Mouse (Mus musculus): Measurements from ENCODE around the gene Crebrf.
A peak's percentile ranks its signal among the peaks of the same experiment; 100 is the strongest.

Crebrf gene

DNA sequence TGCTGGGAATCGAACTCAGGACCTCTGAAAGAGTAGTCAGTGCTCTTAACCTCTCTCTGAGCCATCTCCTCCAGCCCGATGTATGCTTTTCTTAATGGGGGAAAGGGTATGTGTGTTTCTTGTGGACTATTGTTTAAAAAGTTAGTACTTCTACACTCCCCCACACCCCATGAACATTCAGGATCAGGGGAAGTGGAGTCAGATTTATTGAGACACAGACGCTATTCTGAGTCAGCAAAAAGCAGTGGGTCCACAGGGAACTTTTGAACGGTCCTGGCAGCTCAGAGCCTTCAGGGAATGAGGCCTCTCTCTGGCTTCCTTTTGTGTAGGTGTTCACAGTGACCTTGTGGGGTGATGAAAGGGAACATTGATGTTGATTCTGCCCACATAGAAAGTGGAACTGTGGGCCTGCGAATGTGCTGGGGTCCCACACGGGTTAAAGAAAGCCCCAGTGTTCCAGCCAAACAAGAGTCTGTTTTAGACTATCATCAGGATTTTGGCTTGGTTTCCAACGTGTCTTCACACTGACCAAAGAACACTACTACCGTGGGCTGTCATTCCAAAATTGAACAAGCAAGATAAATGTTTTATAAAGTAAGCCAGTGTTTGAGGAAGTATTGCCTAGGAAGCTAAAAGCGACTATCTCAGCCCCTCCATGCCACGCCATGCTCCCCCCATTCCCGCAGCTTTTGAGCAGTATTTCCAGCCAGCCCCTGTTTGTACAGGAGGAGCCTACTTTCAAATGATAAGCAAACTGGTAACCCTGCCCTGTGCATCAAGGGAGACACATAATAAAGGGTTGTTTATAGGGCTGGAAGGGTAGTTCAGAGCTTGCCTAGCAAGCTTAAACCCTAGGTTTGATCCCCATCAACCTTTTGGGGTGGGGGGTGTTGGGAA lies 9.7 kb upstream of the Crebrf start:
- DNase-seq (ENCODE audit: low spot score): no peak

DNA sequence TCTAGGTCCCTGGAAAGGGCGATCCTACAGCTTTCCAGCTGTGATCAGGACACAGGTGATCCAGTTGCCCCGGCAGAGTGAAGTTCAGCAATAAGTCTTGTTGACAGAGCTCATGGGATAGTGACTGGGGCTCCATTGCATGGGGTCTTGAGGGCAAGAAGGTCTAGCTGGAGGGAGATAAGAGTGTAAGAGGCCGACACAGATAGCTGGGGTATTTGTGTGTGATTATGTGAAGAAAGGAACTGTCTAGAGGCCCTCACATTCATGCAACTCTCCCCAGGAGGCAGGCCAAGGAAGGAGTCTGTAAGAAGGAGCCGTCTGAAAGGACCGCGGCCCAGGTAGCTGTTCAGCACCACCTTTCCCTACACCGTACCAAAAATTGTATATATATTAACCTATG lies 8.4 kb upstream of the Crebrf start:
- DNase-seq (ENCODE audit: low spot score): no peak

DNA sequence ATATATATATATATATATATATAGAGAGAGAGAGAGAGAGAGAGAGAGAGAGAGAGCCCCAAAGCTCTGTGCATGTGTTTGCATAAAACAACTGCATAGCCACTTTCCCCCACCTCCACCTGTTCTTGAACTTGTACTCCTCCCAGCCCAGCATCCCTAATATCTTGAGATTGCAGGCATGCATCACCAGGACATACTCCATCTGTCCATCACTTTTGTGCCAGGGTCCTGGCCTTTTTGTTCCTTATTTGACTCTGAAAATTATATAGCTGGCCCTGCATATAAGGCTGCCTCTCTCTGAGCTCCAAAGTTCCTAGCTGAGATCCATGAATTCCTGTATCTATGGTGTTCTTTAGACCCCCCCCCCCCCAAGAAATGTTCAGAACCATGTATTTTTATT lies 7.0 kb upstream of the Crebrf start:
- DNase-seq (ENCODE audit: low spot score): no peak

DNA sequence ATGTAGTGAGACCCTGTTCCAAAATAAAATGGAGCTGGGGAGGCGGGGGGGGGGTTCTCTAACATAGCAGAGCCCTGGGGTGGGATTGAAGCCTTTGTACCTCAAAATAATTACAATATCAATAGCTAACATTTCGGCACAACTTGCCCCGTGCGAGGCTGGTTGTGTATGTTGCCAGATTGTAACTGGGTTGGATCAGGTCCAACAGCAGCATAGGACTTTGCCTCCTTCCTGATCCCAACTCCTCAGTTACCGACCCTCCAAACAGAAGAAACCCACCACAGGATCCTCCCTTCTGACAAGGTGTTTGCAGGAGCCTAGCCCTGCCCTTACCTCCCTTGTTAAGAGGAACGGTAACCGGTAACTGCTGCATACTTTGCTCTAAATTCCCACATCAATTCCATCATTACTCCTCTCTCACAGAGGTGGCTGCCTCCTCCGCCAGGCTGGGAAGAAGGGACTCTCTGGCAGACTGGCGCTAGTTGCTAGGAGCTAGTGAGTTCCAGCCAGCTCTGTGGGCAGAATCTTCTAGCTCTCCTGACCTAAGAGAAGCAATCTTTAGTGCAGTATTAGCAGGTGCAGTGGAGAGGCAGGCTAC lies 6.4 kb upstream of the Crebrf start:
- no peak for DNase-seq (ENCODE audit: low spot score)

DNA sequence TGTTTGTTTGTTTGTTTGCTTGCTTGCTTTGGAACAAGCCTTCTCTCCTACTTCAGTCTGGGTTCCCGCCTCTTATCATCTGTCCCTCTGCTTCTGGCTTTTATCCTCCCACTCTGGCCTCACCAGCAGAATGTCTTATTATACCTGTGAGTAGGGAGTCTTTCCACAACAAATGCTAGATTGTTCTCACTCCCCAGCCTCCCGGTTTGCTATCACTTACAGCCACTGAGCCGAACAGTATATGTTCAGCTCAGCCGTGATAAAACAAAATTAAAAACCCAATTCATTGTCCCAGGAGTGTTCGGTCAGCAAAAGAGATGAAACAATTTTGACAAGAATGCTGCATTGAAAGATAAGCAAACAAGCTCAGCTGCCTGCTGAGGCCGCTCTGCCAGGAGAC lies 5.4 kb upstream of the Crebrf start:
- no peak for DNase-seq (ENCODE audit: low spot score)

DNA sequence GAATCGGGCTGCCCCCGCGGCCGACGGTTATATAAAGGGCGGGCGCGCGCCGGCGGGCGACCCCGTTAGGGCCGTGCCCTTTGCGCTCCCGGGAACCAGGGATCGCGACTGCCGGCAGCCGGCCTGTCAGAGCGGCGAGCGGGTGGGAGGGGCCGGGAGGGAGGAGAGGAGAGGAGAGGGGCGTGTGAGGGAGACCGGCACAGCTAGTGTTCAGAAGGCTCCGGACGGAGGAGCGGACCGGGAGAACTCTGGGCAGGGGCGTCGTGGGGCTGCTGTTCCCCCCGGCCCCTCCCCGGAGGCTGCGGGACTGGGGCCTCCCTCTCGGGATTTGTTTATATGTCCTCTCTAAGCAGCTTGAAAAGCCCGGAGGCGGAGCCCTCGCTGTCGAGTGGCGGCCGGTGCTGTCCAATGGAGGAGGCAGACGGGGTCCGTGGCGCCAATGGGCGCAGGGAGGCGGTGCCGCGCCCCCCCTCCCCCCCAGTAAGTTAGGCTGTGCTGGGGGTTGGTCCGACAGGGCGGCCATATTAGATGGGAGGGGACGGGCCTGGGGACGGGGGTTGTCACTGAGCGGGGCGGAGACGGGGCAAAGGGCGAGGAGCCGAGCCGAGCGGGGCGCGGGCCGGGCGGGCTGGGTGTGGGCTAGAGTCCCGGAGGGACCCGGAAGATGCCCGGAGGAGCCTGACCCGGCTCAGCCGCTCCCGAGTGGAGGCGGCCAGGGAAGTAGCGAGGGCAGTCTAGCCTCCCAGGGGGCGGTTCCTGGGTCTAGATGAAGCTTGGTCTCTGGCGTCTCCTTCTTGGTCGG lies 667 bp downstream of the Crebrf start:
- peak; percentile 96 for DNase-seq (ENCODE audit: low spot score)

DNA sequence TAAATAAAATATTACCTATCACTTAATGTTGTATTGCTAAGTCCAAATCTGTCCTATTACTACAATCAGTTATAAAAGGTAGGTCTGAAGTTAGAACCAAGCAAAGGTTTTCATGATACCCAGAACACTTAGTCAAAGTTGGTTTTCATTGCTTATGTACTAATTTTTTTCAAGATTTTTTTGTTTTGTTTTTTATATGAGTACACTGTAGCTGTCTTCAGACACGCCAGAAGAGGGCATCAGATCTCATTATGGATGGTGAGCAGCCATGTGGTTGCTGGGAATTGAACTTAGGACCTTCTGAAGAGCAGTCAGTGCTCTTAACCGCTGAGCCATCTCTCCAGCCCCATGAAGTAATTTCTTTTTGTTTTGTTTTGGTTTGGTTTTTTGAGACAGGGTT lies 2.4 kb downstream of the Crebrf start:
- DNase-seq (ENCODE audit: low spot score): no peak

DNA sequence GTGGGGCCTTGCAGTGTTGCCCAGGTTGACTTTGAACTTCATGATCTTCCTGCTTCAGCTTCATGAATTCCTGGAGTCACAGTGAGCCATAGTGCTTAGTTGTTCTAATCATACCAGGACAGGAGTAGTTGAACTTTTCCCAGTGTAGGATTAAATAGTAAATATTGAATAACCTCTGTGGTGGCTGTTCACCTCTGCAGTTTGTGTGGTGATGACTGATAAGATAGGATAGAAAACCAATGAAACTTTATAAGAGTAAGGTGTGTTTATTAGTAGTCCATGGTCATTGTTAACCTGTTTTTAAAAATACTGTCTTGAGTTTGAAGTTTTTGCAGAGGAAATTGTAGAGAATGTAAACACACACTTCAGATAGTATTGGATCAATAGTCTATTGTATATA lies 4.0 kb downstream of the Crebrf start:
- DNase-seq (ENCODE audit: low spot score): no peak

DNA sequence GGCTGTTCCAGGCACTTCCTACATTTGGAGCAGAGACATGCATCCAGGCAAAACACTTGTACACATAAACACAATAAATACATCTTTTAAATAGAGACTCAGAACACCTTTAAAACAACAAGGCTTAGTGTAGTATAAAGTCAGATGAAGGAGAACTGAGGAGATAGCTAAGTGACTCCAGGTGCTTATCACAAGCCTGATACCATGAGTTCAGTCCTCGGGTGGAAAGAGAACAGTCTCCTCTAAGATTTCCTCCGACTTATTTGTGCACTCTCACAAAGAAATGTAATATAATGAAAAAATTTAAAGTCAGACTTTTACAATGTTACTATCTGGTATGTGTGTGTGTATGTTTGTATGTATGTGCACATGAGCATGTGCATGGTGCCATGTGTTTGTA lies 6.4 kb downstream of the Crebrf start:
- DNase-seq (ENCODE audit: low spot score): no peak

DNA sequence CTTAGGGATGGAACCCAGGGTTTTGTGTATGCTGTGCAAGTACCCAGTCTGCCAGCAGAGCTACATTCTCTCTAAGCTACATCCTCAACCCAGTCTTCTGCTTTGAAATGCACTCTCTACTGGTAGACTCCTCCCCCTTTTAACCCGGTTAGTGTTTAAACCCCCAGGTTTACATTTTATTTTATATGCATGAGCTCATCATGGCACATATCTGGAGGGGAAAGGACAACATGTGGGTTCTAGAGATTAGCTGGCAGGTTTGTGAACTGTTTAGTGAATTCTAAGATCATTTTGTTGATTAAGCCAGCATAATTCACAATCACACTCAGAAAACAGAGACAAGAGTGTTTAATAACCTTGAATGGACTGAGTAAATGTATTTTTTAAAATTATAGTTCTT lies 9.3 kb downstream of the Crebrf start:
- no peak for DNase-seq (ENCODE audit: low spot score)

DNA sequence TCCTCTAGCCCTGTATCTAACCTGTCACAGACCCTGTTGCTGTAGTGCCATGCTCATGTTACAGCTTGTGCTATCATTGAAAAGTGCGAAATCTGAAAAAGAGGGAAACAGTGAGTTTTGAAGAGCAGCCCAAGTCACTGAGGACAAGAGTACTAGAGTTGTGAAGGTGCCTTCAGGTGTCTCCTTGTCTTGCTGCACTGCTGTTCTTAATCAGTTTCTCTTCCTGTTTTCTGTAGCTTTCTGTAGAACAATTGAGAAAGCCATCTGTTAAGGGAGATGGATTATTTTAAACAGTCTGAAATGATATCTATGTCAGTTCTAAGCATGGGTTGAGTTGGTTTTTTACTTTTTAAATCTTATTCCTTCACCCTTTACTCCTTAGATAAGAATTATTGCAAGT lies 11.2 kb downstream of the Crebrf start:
- no peak for DNase-seq (ENCODE audit: low spot score)

DNA sequence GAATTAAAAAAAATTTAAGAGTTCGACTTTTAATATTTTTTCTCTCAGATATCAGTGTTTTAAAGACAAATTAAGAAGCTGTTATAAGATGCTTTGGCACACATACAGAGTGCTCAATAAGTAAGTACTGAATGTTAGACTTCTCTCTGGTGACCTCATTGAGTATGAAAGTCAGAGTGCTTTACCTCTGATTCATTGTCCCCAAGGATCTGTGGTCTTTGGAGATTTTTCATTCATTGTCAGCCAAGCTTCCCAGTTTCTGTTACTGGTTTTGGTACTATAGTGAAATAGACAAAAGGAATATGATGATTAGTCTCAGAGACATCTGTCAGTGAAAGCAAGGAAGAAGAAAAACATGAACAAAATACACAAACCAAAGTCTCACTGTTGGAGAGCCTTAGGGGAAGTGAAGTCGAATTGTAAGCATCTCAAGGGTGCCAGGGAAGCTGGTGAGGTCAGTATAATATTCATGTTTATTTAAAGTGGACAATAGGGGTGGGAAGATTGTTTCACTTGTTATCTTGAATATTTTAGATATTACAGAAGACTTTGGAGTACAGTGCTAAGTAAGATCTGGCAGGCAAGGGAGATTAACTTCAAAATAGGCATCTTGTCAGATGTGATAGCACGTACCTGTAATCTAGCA lies 11.8 kb downstream of the Crebrf start:
- no peak for DNase-seq (ENCODE audit: low spot score)

DNA sequence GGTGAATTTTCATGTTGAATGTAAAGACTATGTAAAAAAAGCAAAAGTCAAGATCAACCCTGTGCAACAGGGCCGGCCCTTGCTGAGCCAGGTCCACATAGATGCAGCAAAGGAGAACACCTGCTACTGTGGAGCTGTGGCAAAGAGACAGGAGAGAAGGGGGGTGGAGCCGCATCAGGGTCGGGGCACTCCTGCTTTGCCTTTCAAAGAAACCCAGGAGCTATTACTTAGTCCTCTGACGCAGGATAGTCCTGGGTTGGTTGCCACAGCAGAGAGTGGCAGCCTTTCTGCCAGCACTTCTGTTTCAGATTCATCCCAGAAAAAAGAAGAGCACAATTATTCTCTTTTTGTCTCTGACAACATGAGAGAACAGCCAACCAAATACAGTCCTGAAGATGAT lies 27.1 kb downstream of the Crebrf start:
- DNase-seq (ENCODE audit: low spot score): no peak

DNA sequence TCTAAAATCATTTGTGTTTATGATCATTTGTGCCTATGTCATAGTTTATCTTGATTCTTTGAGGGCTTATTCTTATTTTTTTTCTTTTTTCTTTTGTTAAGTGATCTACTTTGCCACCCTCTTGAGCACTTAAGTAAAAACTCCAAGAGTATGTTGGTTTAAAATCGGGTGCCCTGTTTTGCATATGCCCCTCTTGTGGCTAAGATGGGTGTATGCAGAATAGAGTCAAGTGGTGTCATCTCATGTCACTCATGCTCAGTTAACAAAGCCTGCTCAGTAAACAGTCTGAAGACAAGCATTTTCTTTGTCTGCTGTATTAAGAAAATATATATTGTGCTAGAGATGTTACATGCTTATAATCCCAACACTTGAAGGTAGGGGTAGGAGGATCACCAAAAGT lies 27.8 kb downstream of the Crebrf start:
- DNase-seq (ENCODE audit: low spot score): no peak

DNA sequence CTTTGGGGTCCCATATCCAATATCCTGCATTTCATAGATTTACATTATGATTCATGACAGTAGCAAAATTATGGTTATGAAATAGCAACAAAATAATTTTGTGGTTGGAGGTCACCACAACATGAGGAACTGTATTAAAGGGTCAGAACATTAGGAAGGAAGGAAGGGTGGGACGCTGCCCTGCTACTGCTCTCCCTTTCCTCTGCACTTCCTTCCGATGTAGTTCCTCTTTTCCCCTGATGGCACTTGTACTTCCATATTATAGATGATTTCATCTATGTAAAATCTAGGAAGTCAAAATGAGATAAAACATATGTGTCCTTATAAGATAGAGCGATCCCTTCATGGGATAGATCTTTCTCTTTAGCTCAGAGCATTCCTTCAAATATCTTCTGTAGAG lies 34.5 kb downstream of the Crebrf start:
- no peak for DNase-seq (ENCODE audit: low spot score)

DNA sequence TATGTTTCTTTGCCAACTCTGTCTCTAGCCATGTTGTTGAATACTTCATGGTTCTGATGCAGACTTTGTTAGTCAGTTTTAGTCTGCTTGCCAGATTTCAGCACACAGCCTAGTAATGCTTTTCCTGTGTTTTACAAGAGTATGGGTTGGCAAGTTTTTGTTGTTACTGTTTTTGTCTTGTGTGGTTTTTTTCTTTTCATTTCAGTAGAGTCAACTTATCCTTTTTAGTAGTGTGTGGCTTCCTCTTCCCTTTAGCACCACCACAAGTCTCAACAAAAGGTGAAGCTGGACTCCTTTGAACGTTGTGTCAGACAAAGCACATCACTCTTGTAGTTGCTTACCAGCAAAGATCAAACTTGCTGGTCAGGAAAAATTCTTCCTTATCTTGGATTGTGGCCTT lies 36.8 kb downstream of the Crebrf start:
- no peak for DNase-seq (ENCODE audit: low spot score)

DNA sequence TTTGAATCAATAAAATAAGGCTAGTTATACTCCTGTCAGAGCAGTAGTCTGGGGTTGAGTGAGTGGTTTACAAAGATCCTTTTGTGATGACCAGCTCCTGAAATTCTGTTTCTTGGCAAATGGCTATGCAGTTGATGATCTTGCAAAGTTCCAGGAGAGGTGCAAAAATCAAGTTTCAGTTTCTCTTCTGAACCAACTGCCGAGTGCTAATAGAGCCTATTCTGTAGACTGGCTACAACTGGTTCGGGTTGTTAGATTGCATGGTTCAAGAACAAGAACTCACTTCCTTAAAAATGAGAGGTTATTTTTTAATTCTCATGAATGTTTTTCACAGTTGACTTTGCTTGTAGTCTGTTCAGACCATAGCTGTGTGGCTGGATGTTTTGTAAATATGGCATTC lies 38.0 kb downstream of the Crebrf start:
- DNase-seq (ENCODE audit: low spot score): no peak

DNA sequence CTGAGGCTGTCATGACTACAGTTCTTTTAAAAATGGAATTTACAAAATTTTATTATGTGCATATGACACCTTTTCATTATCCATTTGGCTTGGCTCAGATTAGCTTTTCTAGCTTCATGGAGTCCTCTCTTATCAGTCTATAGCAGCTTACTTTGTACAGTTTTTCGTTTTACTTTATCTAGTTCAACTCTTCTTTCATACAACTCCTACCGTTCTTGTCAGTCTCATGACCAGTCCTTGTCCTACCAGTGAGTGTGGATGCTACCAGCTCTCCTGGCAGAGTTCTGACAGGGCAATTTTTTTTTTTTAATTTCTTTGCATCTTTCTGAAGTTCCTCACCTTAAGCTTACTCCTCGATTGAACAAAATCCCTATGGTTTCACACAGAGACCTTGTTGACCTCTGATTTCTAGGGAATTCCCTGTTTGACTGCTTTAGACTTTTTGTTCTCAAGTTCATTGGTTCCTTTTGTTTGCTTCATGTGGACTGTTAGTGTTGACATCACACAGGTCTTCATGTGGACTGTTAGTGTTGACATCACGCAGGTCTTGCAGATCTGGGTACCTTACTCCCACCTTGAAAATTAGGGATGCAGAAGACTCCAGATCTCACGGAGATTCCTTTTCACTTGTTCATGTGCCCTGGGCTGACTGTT lies 51.8 kb downstream of the Crebrf start:
- DNase-seq (ENCODE audit: low spot score): no peak

DNA sequence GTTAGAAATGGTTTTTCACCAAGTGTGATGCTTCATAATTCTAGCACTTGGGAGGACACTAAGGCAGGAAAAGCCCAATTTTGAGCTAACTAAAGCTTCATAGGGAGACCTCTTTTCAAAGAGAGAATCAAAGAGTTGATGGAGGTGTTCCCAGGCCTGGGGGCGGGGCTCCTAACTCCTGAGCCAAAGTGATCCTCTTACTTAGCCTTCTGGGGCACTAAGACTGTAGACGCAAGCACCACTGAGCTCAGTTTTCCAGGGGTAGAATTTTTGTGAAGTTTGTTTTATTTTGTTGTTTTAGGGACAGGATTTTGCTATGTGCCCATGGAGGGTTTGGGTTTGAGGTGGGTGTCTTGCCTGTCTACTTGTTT lies 52.3 kb downstream of the Crebrf start:
- no peak for DNase-seq (ENCODE audit: low spot score)

DNA sequence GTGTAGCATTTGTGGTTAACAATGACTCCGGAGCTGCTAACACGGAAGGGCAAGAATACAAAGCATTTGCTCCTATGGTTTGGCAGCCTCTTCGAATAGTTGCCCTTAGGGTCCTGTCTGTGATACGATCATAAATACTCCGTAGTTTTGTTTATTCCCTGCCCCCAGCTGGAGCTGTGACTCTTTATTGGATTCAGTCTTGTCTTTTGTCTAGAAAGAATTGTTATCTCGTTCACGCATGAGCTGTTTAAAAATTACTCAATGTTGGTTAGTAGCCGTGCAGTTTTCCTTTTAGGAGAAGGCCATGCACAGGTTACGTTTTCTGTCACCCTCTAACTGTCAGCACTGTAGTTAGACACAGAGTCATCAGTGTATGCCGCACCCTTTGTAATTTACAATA lies 60.8 kb downstream of the Crebrf start:
- DNase-seq (ENCODE audit: low spot score): no peak

DNA sequence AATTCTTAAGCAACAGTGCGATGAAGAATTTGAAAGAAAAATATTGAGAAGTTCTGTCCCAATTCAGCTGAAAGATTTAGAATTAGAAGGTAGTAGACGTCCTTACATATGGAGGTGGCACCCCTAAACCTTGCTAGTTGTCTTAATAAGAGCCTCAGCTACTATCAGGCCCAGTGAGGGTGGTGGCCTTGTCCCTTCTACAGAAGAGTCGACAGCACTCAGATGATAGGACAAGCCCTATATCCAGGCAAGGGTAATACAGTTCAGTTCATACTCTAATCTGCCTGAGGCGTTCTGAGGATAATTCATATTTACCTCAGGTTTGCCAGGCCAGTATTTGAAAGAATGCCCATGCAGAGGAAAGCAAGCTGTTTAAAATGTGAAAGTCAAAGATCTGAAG lies 62.6 kb downstream of the Crebrf start:
- DNase-seq (ENCODE audit: low spot score): no peak

DNA sequence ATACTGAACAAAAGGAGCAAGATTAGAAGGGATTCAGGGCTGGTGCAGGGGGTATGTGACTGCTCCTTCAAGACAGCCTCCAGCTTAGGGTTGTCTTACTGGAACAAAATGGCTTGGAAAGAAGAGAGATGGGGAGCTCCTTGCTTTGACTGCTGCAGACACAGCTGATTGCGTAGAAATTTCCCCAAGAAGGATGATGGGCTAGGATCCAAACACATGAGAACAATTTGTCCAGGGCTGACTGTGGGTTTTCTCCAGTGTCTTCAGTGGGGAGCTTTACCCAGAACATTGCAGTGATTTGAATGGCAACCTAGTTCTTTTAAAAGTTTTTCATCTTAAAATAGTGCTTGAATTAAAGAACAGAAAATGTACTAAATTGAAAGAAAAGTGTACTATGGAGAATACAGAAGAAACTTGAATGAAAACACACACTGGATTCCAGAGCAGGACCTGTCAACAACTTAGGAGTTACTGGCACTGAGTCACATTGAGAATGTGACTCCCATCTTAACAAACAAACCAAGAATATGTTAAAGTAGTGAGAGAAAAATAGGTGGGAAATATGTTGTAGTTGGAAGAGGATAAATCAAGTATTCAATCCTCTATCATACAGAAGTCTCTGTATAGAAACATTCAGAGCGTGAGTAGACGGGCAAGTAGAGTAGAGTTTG lies 63.1 kb downstream of the Crebrf start:
- DNase-seq (ENCODE audit: low spot score): no peak

Data from ovary, adult 18-20 months (tissue).